Mouse (Mus musculus) mesoderm, embryonic 11.5 days (tissue): ENCODE results near the gene Ttyh2.

Experiments
- DNase-seq: peaks from one replicate; pipeline ENCODE4 v3.0.0-alpha.2; 2012; ENCODE audit warnings: low read depth, low spot score

Gene Ttyh2

DNA sequence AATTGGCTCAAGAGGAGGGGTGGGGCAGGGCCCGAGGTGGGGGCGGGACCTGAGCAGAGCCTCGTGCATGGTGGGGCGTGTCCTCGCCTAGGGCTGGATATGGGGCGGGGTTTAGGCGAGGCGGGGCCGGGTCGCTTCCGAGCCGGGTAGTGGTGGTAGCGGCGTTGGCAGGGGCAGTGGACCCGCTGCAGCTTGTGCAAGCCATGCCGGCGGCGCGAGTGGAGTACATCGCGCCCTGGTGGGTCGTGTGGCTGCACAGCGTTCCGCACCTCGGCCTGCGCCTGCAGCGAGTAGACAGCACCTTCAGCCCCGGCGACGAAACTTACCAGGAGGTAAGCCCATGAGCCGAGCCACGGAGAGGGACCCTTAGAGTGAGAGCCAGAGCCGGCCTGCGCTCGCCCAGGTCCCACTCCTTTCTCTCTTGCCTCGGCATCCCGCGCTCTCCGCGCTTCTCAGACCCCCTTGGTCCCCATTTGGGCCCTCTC lies at the start of gene Ttyh2:
Gene Ttyh2, plus strand, starts transcription at position 91 of the 485 bp plus-strand sequence.
- peak; percentile 87 for DNase-seq

DNA sequence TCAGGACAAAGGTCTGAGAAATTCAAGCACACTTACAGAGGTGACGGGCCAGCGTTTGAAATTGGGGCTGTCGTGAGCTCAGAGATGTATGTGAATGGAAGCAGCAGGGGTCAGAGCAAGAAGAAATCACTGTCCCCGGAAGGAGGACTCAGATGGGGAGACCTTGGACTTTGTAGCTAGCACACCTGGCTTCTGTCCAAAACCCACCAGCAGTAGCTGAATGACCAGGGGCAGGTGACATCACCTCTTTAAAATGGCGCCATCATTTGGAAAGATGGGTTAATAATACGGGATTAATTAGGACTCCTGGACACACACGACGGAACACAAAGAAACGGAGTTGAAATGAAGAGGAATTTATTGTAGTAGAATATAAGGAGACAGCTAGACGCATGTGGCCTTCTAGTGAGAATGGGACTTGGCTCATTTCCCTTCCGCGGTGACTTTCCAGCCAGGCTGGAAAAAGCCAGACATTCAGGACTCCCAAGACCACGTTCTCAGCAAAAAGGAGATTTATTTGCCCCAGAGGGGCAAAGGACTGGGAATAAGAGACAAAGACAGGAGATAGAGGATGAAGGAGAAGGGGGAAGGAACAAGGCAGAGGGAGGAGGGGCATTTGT lies 49.0 kb upstream of the Ttyh2 start:
- no peak for DNase-seq

DNA sequence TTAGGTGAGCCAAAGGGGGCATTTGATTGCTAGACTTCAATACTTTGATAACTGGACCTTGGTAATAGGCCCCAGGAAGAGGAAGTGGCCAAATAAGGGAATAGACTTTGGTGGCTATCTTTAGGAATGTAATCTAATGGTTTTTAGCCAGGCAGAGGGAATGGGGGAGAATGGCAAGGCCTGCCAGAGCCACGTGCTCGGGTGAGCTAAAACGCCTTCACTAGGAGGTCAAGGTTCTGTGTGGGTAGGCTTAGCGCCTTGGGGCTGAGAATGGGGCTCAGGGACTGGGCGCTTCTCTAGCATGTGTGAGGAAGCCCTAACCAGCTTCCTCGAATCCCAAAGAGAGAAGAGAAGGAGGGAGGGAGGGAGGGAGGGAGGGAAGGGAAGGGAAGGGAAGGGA lies 48.2 kb upstream of the Ttyh2 start:
- no peak for DNase-seq

DNA sequence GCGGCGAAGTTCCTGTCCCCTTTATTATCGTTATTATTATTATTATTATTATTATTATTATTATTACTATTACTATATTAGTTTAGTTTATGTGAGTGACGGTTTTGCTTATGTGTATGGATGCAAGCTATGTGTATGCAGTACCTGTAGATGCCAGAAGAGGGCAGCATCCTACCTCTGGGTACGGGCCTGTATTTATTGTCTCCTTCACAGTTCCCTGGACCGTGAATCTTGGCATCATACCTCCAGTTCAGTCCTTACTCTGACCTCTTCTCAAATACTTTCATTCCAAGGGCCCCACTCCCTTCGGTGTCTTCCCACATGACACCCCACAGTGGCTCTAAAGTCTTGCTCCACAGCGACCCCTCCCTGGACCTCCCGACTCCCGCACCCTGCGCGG lies 47.2 kb upstream of the Ttyh2 start:
- DNase-seq, result peak; percentile 43

DNA sequence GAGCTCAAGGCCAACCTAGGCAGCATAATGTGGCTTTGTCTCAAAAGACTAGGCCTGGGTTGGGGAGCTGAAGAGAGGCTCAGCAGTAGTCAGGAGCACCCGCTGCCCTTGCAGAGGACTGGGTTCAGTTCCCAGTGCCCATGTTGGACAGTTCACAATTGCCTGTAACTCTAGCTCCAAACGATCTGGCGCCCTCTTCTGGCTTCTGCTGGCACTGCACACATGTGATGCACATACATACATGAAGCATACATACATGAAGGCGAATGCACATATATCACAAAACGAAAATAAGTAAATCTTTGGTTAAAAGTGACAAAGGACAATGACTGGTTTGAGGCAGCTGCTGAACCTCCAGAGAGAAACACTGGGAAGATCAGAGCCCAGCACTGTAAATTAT lies 45.2 kb upstream of the Ttyh2 start:
- DNase-seq, result no peak

DNA sequence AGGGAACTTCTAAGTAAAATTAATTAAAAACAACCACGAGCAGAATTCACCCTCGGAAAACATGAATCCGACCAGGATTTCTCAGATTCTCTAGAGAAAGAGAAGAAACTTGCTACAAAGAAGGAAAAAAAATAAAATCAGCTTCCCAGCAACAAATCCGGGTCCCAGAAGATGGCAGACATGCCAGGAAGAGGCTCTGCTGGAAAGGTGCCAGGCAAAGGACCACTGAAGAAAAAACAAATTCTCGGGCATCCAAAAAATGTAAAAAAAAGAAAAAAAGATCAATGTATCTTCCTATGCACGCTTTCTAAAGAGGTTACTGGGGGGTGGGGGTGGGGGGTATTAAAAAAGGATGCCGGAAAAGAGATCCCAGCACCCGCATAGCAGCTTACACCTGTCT lies 43.0 kb upstream of the Ttyh2 start:
- DNase-seq, result no peak

DNA sequence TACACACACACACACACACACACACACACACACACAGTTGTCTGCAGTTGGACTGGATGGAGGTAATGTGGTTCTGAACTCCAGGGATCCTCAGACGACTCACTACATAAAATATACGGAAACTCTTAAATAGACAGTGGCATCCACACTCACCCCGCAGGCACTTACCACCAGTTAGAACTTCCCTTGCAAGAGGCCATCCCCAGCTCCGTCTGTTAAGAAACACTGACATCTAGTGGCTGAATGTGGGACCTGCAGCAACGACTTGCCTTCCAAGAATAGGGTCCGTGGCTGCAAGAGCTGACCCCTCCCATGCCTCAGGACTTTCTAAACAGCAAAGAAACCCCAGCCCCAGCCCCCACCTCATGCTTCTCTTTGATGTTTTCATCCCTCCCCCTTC lies 38.9 kb upstream of the Ttyh2 start:
- peak; percentile 94 for DNase-seq

DNA sequence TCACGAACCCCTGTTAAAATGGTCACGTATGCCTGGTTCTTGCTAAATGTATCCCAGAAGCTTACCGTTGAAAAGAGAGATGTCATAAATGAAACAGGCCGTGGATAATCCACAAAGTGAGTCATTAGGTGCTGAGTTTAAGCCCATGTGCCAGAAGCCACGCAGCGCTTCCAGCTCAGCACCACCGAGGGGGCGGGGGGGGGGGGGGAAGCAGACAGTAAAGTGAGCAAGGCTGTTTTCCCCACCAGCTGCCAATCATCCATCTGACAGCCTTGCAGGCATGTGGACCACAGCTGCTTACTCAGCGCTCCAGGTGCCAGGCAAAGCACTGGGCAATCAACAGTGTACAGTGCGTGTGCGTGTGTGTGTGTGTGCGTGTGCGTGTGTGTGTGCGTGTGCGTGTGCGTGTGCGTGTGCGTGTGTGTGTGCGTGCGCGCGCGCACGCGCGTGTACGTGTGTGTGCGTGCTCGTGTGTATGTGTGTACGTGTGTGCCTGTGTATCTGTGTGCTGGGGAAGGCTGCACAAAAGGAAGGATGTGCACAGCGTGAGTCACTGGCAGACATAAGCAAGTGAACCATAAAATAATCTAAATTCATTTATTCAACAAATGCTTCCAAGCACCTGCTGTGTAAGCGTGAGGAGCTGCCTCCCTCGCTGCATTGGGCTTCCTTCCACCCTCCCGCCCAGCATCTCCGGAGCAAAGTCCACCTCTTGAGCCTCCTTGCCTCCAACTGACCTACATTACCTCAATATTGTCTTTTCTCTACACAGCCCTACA lies 38.3 kb upstream of the Ttyh2 start:
- peak; percentile 51 for DNase-seq

DNA sequence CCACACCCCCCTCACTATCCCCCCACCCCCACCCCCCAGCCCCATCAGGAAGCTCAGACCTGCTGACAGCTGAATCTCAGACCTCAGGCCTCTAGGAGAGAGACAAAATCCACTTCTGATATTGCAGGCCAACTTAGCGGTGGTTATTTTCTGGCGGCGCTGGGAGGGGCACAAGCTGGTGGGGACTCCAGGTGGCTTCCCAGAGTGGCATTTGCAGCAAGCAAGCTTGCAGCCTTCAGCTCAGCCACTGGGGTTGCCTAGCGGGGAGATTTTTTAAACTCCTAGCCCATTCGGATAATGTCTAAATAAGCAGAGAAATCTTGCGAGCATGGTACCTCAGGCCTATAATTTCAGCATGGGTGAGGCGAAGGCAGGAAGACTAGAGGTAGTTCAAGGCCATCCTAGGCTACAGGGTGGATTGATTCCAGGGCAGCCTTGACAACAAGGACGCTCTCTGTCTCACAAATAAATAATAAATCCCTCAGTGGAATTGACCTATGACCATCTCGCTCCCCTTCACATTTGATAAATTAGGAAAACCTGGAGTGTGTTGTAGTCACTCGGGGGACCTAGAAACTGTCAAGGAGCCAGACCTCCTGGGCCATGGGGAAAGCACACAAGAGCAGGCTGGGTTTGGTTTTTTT lies 36.5 kb upstream of the Ttyh2 start:
- DNase-seq, result no peak

DNA sequence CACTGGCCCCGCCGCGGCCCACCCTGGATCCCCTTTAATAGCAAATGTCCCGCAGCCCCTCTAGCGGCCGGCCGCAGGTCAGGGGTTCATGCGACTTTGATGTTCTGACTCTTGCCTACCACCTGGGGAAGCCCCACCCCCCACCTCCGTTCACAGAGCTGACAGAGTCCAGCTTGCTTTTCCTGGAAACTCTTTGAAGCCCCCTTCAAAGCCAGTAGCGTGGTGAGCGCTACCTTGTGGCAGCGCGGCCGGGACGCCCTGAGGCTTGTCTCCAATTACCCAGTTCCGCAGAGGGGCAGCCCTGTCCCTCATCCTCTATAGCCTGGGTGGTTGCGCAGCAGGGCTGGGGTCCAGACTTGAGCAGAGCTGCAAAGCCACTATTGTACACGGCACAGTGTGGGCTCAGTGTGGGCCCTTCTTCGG lies 35.5 kb upstream of the Ttyh2 start:
- peak; percentile 61 for DNase-seq

DNA sequence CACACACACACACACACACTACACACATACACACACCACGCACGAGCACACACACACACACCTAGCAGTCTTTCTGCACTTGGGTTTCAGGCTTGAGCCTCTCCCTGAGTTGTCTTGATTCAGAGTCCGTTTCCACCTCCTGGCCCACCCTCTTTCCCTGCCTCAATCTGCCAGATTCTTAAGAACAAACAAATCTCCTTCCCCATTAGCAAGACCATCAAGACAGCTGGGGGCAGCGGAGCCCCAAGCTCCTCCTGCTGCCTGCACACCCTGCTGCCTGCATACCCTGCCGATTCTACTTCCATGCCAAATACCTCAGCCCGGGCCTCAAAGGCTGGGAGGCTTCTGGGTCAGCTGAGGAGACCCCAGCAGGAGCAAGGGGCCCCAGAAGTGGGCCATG lies 34.6 kb upstream of the Ttyh2 start:
- DNase-seq, result no peak

DNA sequence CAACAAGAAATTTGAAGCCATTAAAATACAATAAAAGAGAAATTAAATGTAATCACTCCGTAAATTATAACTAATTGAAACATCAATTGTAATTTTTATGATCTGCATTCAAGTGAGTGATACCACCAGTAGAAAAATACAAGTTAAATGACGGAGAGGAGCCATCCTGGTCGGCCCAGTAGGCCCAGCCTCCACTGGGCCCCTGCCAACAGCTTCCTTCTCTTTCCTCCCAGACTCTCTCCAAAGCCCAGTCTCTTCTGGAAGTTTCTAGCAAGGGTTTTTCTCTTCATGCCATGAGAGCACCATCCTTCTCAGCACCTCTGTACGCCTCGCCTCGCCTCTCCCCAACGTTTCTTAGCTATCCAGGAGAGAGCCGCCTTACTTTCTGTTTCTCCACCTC lies 34.1 kb upstream of the Ttyh2 start:
- DNase-seq, result no peak

DNA sequence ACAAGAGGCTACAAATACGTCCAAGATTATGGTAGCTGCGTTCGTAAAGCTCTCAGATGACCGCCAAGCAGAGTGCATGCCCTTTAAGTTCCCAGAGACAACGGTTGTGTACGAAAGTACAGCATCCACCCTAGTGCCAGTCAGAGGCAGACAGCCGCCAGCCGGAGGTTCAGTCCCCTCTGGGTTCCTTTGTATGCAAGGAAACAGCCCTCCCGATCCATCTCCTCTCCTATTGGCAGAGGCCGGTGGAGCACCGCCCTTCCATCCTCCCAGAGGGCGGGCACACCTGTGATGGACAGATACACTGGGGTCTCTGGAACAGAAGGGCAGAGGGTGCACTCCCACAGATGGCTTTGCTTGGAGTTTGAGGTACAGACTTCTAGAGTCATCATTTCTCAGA lies 33.0 kb upstream of the Ttyh2 start:
- DNase-seq, result peak; percentile 47

DNA sequence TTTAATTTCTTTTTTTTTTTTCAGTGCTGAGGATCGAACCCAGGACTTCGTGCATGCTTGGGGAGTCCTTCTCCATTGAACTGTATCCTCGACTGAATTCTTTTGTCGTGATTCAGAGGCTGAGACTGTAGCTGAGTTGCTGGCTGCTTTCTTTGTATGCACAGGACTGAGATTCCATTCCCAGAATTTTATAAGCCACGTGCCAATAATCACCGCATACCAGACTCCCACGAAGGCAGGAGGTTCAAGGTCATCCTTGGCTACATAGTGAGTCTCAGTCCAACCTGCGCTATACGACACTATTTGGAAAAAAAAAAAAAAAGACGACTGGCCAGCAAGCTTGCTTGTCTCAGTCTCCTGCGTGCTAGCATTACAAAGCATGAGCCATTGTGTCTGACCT lies 32.3 kb upstream of the Ttyh2 start:
- no peak for DNase-seq

DNA sequence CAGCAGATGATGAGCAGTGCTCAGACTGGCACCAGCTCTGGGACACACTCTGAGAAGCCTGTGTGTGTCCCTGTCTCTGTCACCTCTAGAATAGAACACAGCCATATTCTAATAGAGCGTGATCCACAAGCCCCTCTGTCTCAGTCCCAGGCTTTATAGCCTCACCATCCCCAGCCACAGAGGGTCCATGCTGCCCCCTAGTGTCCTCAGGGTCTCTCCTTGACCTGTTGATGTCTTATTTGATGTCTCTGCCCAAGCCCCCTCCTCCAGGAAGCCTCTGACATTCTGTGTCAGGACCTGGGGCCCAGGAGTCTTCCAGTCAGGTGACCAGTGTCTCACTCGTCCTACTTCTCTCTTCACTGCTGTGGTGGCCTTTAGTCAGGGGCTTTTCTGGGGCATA lies 31.1 kb upstream of the Ttyh2 start:
- DNase-seq, result no peak

DNA sequence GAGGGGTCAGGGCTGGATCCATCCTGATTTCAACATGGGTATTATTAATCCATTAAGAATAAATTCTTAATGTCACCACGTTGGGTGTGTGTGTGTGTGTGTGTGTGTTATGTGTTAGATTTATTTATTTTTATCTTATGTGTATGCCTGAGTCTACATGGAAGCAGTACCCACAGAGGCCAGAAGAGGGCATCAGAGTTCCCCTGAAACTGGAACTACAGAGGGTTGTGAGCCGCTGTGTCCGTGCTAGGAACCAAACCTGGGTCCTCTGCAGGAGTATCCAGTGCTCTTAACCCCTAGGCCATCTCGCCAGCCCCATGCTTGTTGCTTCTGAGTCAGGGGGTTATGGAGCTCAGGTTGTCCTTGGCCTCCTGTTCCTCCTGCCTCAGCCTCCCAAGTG lies 25.7 kb upstream of the Ttyh2 start:
- no peak for DNase-seq

DNA sequence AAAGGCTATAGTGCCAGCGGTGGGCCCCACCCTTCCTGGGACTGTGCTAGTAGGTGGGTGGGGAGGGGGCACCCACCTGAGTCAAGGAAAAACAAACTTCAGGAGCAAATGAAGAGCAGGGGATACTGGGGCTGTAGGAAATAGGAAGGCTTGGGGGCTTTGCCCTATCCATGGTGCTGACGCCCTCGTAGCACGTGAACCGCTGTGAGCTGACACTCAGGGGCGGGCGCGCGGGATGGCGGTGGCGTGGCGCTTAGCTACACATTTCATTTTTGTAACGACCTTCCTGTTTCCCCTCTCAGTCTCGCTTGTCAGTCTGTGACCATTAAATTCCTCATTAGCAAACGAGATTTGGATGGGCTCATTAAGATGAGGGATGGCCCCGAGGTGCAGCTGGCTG lies 22.7 kb upstream of the Ttyh2 start:
- DNase-seq, result peak; percentile 63

DNA sequence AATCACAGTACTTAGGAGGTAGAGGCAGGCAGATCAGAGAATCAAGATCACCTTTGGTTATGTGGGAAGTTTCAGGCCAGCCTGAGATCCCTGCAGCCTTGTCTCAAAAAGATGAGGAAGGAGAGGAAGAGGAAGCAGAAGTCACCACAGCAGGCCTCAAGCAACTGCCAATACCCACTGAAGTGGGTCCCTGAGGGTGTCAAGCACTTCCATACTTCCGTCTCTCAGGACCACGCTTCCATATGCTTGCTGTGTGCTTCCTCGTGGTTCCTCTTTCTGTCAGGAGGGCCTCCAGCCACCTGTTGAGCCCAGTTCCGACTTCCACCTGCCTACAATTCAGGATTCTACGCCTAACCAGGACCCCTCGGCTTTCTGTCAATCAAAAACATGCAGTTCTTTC lies 21.6 kb upstream of the Ttyh2 start:
- DNase-seq, result no peak

DNA sequence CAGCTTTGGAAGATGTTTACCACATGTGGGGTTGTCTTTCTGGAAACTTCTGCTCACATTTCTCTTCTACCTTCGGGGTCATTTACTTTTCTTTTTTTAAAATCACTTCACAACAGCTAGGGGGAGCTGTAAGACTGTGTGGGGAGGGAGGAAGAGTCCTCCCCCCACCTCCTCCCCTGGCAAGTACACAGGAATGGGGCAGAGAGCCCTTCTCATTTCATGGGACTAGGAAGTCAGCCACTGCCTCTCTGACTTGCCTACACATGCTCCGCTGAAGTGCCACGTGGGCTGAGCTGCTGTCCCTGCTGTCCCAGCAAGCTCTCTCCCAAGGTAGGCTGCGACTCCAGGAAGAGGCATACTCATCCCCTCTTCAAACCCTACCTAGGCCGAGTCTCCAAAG lies 20.7 kb upstream of the Ttyh2 start:
- no peak for DNase-seq

DNA sequence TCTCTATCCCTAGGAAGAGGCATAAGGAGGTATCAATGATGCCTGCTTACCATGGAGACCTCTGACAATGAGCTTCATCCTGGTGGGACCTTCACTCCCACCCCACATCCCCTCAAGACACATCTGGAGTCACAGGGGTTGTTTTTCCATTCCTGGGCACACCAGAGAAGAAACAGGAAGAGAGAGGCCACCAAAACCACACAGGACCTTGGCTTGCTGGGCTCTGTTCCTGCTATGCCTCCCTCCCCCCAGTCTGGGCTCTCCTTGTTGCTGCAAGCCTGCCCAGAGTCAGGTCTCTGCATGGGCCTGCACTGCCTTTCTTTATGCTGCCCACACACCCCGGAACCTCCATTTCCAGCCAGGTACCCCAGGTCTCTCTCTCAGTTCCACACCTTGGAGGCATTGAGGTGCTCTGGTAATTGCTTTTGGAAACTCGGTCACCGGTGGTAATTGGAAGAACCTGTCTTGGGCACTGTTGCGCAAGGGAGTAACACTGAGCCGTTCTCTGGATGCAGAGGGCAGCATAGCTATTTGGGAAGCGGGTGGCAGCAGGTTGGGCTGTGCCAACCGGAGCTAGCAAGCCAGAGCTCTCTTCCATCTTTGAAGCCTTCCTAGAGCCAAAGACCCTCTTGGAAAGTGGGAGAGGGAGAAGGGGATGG lies 19.8 kb upstream of the Ttyh2 start:
- DNase-seq, result no peak

DNA sequence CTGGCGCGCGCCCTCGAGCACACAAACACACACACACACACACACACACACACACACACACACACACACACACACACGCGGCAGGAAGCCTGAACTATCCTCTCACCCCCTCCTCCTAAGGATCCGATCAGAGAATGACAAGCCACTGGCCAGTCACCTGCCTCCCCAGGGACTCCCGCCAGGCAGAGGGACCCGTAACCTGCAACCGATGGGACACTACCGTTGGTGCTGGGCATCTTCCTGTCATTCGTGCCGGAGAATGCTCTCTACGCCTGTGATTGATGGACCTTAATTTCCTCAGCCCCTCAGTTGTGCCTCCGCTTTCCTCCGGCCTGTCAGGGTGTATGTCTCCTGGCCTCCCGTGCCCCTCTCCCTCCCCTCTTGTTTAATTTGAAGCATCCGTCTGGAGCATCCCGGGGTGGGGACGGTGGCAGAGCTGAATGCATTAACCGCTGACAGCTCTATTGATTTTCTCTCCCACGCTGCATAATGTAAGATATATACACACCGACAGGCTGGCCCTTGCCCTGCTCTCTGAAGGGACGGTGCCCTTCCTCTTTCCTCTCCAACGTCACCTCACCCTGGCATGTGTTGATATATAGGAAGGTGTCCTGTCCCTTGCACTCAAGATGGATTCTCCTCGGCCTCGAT lies 18.1 kb upstream of the Ttyh2 start:
- DNase-seq, result no peak

DNA sequence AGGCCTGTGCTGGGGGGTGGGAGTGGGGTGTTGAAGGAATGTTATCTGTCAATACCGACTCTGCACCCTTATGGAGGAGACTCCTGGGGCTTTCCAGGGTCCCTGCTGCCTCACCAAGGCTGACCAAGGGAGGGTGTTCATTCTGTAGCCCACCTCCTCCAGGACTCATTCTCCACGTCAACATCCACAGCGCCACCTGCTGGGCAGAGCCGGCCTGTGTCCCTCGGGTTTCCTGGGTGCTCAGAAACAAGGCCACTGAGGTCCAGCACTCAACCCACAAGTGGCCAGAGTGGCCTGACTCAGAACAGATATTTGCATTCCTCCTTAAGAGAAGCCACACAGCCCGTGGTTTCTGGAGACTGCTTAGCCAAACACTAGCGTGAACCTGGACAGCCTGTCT lies 17.5 kb upstream of the Ttyh2 start:
- DNase-seq, result peak; percentile 79
